Mouse (Mus musculus) liver, postnatal 0 days (tissue): ENCODE measurements at regions not wholly inside any gene's neighbourhood (a gene's known extent, or its start where the extent isn't known, plus 50 kb on each side); places are given as distances from the start of the nearest gene placed in this dataset.

Experiments used
- CTCF ChIP-seq: sonication (generic); IDR thresholded peaks from 2 replicates; pipeline ENCODE4 v1.5.1; 2016; ENCODE audit warnings: antibody characterized with exemption, low read depth
- EP300 ChIP-seq: IDR thresholded peaks from 2 replicates; pipeline ENCODE4 v1.6.1; 2016; ENCODE audit warnings: antibody characterized with exemption, low read depth, mild to moderate bottlenecking

DNA sequence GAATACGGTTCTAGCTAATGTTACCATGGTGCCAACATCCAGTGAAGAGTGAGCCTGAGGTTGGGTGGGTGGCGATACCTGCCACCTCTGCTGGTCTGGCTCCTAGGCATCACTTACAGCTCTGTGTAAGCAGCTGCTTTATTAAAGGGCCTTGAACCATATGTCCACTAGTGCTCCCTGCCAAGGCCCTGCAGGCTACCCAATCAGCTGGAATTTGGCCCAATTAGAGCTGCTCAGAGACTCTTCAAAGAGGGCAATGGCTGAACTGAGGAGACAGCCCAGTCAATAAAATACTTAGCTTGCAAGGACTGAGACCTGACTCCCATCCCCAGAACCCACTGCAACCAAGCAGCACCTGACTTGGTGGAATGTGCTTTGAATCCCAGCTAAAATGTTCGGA lies 270.9 kb upstream of the Stt3b start:
- TF ChIP-seq EP300, result no peak
- TF ChIP-seq CTCF, result no peak
